Mouse (Mus musculus): Measurements from ENCODE around the gene Gm13030.
A peak's percentile ranks its signal among the peaks of the same experiment; 100 is the strongest.
"Not testable (repeated sequence)": the region's sequence is repeated elsewhere in the genome, so short reads cannot be mapped to it uniquely, and the experiment has no call there.

Gene Gm13030

DNA sequence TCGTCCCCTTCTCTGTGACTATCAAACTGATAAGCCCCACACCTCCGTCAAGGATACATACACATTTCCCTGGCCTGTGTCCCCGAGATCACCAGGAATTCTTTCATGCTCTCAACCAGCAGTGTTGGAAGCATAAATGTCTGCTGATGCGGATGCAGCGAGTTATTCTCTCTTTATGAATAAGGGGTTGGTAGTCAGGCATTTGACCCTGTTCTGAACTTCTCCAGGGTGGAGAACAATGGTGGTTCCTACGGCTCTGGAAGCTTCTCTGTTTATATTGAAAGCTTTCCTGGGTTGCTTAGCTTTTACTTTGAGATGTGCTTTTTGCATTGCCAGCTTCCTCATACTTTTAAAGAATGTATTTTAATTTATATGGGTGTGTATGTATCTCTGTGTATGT, at the start of gene Gm13030:
Gene Gm13030 (minus strand): TSS at position 101 of the 400 bp plus-strand sequence.
- DNase-seq (ENCODE audit: low spot score in 2 of 2) = no peak

GRCm38 (mm10) chr4:138922131-138922459, 48.3 kb upstream of the Gm13030 start:
- peak; percentile 87 to 97 for DNase-seq (ENCODE audit: low spot score in 2 of 2)

- DNase-seq (ENCODE audit: low spot score in 2 of 2) = no peak
Observed at GRCm38 (mm10) chr4:138921254-138922130, 47.7 kb upstream of the Gm13030 start.

DNA sequence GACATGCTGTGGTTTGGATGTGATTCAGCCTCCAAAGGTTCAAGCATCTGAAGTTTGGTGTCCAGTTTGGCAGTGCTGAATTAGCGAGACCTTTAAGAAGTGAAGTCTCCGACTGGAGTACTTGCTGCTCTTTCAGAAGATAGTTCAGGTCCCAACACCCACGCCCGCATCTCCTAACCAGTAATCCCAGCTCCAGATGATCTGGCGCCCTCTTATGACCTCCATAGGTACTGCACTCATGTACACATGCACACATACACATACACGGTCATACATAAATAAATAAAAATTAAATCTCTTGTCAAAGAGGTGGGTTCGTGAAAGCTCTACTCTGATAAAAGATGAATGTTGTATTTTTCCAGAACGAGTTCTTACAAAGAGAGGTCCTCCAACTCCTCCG, 43.5 kb upstream of the Gm13030 start:
- DNase-seq (ENCODE audit: low spot score in 2 of 2) = no peak

DNA sequence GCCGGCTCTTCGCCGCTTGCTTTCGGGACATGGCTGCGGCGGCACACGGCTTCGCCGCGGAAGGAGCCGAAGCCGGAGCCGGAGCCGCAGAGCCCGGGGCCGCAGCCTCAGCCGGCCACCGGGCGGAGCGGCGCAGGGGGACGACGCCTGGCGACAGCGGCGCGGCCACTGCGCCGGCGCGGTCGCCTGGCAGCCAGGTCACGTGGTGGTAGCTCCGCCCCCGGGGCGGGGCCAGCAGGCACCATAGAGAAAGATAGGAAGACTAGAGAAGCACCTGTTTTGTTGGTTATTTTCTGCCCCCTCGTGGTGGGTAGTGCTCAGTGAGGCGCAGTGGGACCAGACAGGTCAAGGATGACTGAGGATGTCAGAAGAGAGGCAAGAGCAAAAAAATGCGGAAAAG, 40.0 kb upstream of the Gm13030 start, which contains the start of gene Otud3:
Gene Otud3 (minus strand): TSS at position 149 of the 400 bp plus-strand sequence.
- peak; percentile 94 to 95 for DNase-seq (ENCODE audit: low spot score in 2 of 2)

- DNase-seq (ENCODE audit: low spot score in 2 of 2) = peak; percentile 29 to 78
Observed at GRCm38 (mm10) chr4:138913141-138913787, 39.5 kb upstream of the Gm13030 start.

DNA sequence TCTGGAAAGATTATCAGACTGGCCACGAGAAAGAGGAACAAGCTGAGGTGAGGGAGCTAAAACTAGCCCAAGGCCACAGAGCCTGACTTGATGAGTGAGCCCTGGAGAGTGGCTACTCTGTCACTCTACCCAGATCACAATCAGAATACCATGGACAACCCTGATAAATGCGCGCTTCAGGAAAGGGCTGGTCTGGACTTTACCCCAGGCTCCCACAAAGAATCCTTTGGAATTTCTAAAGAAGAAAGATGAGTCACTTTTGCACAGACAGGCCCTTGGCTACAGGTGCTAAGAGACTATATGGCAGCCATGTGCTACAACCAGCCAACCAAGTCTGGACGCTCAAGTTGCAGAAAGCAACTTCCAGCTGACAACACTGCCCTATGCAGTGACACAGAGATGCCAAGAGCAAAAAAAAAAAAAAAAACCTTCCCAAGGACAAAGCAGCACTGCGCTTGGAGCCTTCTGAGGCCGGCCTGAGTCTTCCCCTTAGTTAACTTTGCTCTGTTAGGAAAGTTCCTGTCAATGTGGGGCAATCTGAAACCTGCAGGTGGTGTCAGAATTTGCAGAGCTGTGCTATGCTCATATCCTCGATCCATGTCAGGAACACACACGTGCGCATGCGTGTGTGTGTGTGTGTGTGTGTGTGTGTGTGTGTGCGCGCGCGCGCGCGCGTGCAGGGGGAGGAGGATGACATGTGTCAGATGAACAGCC, 32.0 kb upstream of the Gm13030 start:
- DNase-seq (ENCODE audit: low spot score in 2 of 2) = no peak

GRCm38 (mm10) chr4:138899361-138899760, 25.6 kb upstream of the Gm13030 start:
- DNase-seq (ENCODE audit: low spot score in 2 of 2) = no peak

DNA sequence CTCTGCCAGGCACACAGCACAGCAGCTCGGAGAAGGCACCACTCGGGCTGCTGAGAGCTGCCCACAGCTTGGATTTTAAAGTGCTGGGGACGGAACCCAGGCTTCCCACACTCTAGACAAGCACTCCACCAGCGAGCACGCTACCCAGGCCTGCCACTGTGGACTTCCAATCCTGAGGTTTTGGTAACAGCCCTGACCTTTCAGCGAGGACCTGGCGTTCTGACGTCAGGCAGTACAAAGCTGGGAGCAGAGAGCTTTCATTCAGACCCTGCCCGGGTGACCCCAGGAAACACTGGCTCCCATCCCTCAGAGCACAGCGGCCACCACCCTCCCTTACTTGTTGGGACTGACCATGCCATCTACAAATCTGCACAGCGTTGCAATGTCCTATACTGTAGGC, 20.0 kb upstream of the Gm13030 start:
- DNase-seq (ENCODE audit: low spot score in 2 of 2) = not testable (repeated sequence)

- DNase-seq (ENCODE audit: low spot score in 2 of 2) = no peak
Observed at GRCm38 (mm10) chr4:138892655-138893054, 18.9 kb upstream of the Gm13030 start.

- no peak for DNase-seq (ENCODE audit: low spot score in 2 of 2)
Observed at GRCm38 (mm10) chr4:138889635-138890034, 15.9 kb upstream of the Gm13030 start.

GRCm38 (mm10) chr4:138889165-138889564, 15.4 kb upstream of the Gm13030 start:
- DNase-seq (ENCODE audit: low spot score in 2 of 2) = no peak

- DNase-seq (ENCODE audit: low spot score in 2 of 2) = peak; percentile 83 to 95
Observed at GRCm38 (mm10) chr4:138884261-138884660, 10.5 kb upstream of the Gm13030 start.

DNA sequence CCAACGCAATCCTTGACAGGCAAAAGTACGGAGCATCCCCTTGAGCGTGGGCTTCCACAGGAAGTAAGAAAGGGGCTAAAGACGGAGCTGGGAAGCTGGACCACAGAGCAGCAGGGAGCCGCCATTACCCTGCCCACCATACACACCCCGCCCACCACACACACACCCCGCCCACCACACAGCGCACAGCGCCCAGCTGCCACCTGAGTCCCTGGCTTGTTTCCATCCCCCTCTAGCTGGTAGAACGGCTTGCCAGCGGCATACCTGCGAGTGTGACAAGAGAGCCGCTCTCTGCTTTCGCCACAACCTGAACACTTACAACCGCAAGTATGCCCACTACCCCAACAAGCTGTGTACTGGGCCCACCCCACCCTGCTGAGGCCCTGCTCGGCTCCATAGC, 8.4 kb upstream of the Gm13030 start:
- no peak for DNase-seq (ENCODE audit: low spot score in 2 of 2)

DNA sequence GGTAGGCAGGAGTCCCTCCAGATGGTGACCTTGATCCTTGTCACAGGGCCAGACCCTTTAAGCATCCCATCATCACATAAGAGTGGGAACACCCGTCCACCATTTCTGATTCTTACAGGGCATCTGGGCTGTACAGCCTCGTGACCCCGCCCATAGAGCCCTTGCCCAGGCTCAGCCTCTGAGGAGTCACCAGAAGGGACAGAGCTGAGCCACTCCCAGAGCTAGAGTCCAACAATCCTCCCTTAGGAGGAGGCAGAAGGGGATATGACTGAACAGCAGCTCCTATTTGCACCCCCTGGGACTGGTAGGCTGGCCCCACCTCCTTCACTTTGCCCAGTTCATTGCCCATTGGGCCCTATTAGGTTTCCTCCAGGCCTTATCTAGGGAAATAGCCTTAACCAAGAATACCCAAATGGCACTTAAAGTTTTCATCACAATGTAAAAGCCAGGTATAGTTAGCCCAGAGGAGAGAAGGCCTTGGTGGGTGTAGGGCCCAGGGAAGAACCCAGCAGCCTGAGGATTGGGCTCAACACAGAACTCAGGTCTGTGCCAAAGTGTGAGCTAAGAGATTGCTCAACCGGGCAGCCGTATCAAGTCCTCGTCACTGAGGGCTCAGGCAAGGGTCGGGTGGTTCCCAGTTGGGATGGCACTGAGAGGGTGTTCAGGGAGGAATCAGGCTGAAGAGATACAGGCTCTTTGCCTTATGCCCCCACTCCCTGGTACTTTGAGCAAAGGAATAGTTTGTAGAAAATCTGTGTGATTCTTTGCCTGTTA, 7.2 kb upstream of the Gm13030 start:
- no peak for DNase-seq (ENCODE audit: low spot score in 2 of 2)

DNA sequence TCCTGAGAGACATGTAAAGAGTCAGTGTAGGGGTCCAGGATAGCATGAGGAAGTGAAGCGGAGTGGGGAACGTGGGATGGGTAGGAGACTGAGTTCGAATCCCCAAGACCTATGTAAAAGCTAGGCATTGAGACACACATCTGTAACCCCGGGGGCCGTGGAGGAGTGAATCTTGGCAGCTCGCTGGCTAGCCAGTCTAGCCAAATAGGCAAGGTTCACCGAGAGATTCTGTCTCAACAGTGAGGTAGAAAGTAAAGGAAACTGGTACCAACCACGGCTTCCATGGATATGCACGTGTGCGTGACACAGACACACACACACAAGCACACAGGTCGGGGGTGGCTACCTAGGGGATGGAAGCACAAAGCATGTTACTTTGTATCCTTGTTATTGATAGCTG, 6.0 kb upstream of the Gm13030 start:
- DNase-seq (ENCODE audit: low spot score in 2 of 2) = no peak

DNA sequence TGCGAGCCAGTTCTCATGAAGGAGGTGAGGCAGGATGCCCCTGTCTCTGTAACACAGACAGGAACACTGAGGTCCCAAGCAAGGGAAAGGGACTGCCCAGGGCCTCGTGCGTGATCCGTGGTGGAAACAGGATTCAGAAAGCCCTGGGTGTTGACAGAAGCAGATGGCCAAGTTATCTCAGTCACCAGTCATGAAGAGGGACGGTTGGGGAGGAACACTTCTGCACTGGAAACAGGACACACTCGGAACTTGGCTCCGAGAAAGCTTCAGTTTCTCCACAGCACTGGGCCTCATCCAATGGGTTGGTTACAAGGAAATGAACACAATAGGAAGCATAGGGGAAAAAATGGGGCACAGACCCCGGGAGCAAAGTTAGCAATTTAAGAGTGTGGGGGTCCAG, 5.0 kb upstream of the Gm13030 start:
- DNase-seq (ENCODE audit: low spot score in 2 of 2) = no peak

GRCm38 (mm10) chr4:138877731-138878130, 4.0 kb upstream of the Gm13030 start, which contains the start of gene Pla2g2e:
Gene Pla2g2e (plus strand): TSS chr4:138877942.
- DNase-seq (ENCODE audit: low spot score in 2 of 2) = no peak

DNA sequence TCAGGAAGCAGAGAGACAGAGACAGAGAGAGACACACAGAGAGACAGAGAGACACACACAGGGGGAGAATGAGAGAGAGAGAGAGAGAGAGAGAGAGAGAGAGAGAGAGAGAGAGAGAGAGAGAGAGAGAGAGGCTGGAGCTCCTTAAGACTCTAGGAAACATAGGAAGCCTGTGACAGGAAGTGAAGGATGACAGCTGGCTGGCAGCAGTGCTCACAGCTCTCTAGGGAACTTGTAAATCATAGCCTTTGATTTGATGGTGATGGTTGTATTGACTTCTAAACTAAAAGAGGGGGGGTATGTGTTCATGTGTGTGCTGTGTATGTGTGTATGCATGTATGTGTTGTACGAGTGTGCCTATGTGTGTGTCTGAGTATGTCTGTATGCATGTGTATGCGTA, 2.2 kb upstream of the Gm13030 start:
- no peak for DNase-seq (ENCODE audit: low spot score in 2 of 2)

DNA sequence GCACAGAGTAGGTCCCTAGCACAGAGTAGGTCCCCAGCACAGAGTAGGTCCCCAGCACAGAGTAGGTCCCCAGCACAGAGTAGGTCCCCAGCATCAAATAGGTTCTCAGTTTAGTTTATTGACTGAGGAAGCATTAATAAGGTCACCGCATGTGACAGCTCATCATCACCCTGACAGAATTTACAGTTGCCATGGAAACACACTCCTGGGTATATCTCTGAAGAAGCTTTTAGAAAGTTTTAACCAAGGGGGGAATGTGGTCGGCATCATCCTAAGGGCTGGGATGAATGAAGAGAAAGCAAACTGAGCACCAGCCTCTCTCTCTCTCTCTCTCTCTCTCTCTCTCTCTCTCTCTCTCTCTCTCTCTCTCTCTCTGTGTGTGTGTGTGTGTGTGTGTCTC, 1.5 kb upstream of the Gm13030 start:
- DNase-seq (ENCODE audit: low spot score in 2 of 2) = not testable (repeated sequence)

GRCm38 (mm10) chr4:138868666-138869065, 5.1 kb downstream of the Gm13030 start:
- no peak for DNase-seq (ENCODE audit: low spot score in 2 of 2)

GRCm38 (mm10) chr4:138866413-138866812, 7.4 kb downstream of the Gm13030 start:
- DNase-seq (ENCODE audit: low spot score in 2 of 2) = peak; percentile 69 to 89

Measured in spleen, postnatal 4 days (tissue).